Mouse (Mus musculus) A20 (cell line): ENCODE measurements around the gene Vamp2.

Experiments
- DNase-seq: peaks from one replicate; pipeline ENCODE4 v3.0.0-alpha.2; 2011; ENCODE audit warnings: low read depth, low spot score

The Vamp2 gene

GRCm38 (mm10) chr11:69114621-69115020 is 26.3 kb downstream of the Vamp2 start:
- no peak for DNase-seq

GRCm38 (mm10) chr11:69116843-69117242 is 28.6 kb downstream of the Vamp2 start:
- DNase-seq: no peak

- DNase-seq: peak; percentile 84
Measured at GRCm38 (mm10) chr11:69117737-69118695, 29.7 kb downstream of the Vamp2 start.

GRCm38 (mm10) chr11:69118765-69119164 is 30.5 kb downstream of the Vamp2 start:
- peak; percentile 83 for DNase-seq

- DNase-seq: no peak
Measured at GRCm38 (mm10) chr11:69119446-69120155, 31.3 kb downstream of the Vamp2 start.

GRCm38 (mm10) chr11:69120221-69121000 is 32.1 kb downstream of the Vamp2 start, which contains the start of gene Hes7:
Hes7 (plus strand) TSS chr11:69120404.
- DNase-seq: no peak

- no peak for DNase-seq
Measured at GRCm38 (mm10) chr11:69121001-69121740, 32.9 kb downstream of the Vamp2 start.

- no peak for DNase-seq
Measured at GRCm38 (mm10) chr11:69121741-69122335, 33.5 kb downstream of the Vamp2 start.

- DNase-seq: peak; percentile 96
Measured at GRCm38 (mm10) chr11:69122336-69122951, 34.2 kb downstream of the Vamp2 start, which contains the start of gene 9130213A22Rik. 9130213A22Rik (minus strand) TSS chr11:69122589.

GRCm38 (mm10) chr11:69123056-69123692 is 34.9 kb downstream of the Vamp2 start:
- DNase-seq: peak; percentile 97

- peak; percentile 94 for DNase-seq
Measured at GRCm38 (mm10) chr11:69123693-69124497, 35.6 kb downstream of the Vamp2 start.

GRCm38 (mm10) chr11:69124498-69124847 is 36.2 kb downstream of the Vamp2 start:
- peak; percentile 89 for DNase-seq

- peak; percentile 95 for DNase-seq
Measured at GRCm38 (mm10) chr11:69125041-69125851, 37.0 kb downstream of the Vamp2 start.

GRCm38 (mm10) chr11:69125852-69125918 is 37.4 kb downstream of the Vamp2 start, which contains the start of gene Aloxe3:
Aloxe3 (plus strand) TSS chr11:69125896.
- DNase-seq: no peak

- peak; percentile 52 for DNase-seq
Measured at GRCm38 (mm10) chr11:69125919-69126705, 37.8 kb downstream of the Vamp2 start.

GRCm38 (mm10) chr11:69126706-69127095 is 38.4 kb downstream of the Vamp2 start:
- DNase-seq: no peak

GRCm38 (mm10) chr11:69128426-69129122 is 40.3 kb downstream of the Vamp2 start:
- no peak for DNase-seq
